Mouse (Mus musculus): ENCODE measurements around the gene Olfr380.

The Olfr380 gene

GRCm38 (mm10) chr11:73457408-73457807 is at the start of gene Olfr380:
TSS of gene Olfr380 (minus strand) at chr11:73457508.
- no peak for DNase-seq (ENCODE audit: low read depth)

- no peak for DNase-seq (ENCODE audit: low read depth)
These were observed 34.2 kb upstream of the Olfr380 start, which contains the start of gene Olfr381 for GRCm38 (mm10) chr11:73491503-73491902. TSS of gene Olfr381 (minus strand) at chr11:73491603.

GRCm38 (mm10) chr11:73428377-73428776 is 28.9 kb downstream of the Olfr380 start, which contains the start of gene Olfr378:
TSS of gene Olfr378 (minus strand) at chr11:73428477.
- no peak for DNase-seq (ENCODE audit: low read depth)
